Mouse (Mus musculus): ENCODE results near the gene Itpkb. TPM values are rescaled to one million over a fixed set of nuclear protein-coding genes. Genes with fewer than 3 reads are reported as not detected.

Gene Itpkb
- polyA plus RNA-seq, 1 experiment = 18.1 TPM

- Histone ChIP-seq H3K4me1 (ENCODE audit: control insufficient read depth, insufficient read depth, low read length) (peaks cover 3% of the 10 kb centered on the region; the same call in 1 of the 2 replicates), H3K27ac (ENCODE audit: control insufficient read depth, insufficient read depth, low read depth, low read length, poor library complexity) (no peak overlapping the region), H3K4me3 (replicated peaks; ENCODE audit: control insufficient read depth, low read depth, low read length) (no peak overlapping the region)
- WGBS = 32% methylated on average over 9 of the region's 9 CpGs
- TF ChIP-seq CTCF (IDR thresholded peaks at IDR 0.05; ENCODE audit: control insufficient read depth, insufficient read depth, low read length) (no peak), POLR2A (IDR thresholded peaks at IDR 0.05; ENCODE audit: borderline replicate concordance, control insufficient read depth, low read depth, low read length) (no peak)
These were observed 104.6 kb downstream of the Itpkb start for GRCm38 (mm10) chr1:180434925-180435324.

- 62% methylated on average over 4 of the region's 4 CpGs for WGBS
These were observed 109.2 kb downstream of the Itpkb start for GRCm38 (mm10) chr1:180439496-180439895.

GRCm38 (mm10) chr1:180444411-180444810 lies 114.1 kb downstream of the Itpkb start:
- TF ChIP-seq POLR2A (IDR thresholded peaks at IDR 0.05; ENCODE audit: borderline replicate concordance, control insufficient read depth, low read depth, low read length) (no peak), CTCF (IDR thresholded peaks at IDR 0.05; ENCODE audit: control insufficient read depth, insufficient read depth, low read length) (no peak)

More at GRCm38 (mm10) chr1:180439496-180439895, 109.2 kb downstream of the Itpkb start:
- TF ChIP-seq POLR2A (IDR thresholded peaks at IDR 0.05; ENCODE audit: borderline replicate concordance, control insufficient read depth, low read depth, low read length) (no peak), CTCF (IDR thresholded peaks at IDR 0.05; ENCODE audit: control insufficient read depth, insufficient read depth, low read length) (no peak)
- H3K4me1 ChIP-seq (ENCODE audit: control insufficient read depth, insufficient read depth, low read length) = no peaks in the 10 kb centered on the region
- H3K4me3 ChIP-seq (replicated peaks; ENCODE audit: control insufficient read depth, low read depth, low read length) = no peak overlapping the region
- no peak overlapping the region for H3K27ac ChIP-seq (ENCODE audit: control insufficient read depth, insufficient read depth, low read depth, low read length, poor library complexity)

GRCm38 (mm10) chr1:180449641-180450040 lies 119.4 kb downstream of the Itpkb start:
- WGBS = 34% methylated on average over 2 of the region's 2 CpGs
- TF ChIP-seq POLR2A (IDR thresholded peaks at IDR 0.05; ENCODE audit: borderline replicate concordance, control insufficient read depth, low read depth, low read length) (no peak), CTCF (IDR thresholded peaks at IDR 0.05; ENCODE audit: control insufficient read depth, insufficient read depth, low read length) (no peak)
- H3K4me1 ChIP-seq (ENCODE audit: control insufficient read depth, insufficient read depth, low read length) = no peaks in the 10 kb centered on the region
- no peak overlapping the region for H3K4me3 ChIP-seq (replicated peaks; ENCODE audit: control insufficient read depth, low read depth, low read length)
- no peak overlapping the region for H3K27ac ChIP-seq (ENCODE audit: control insufficient read depth, insufficient read depth, low read depth, low read length, poor library complexity)

More at GRCm38 (mm10) chr1:180444411-180444810, 114.1 kb downstream of the Itpkb start:
- Histone ChIP-seq H3K4me1 (ENCODE audit: control insufficient read depth, insufficient read depth, low read length) (no peaks in the 10 kb centered on the region), H3K4me3 (replicated peaks; ENCODE audit: control insufficient read depth, low read depth, low read length) (no peak overlapping the region), H3K27ac (ENCODE audit: control insufficient read depth, insufficient read depth, low read depth, low read length, poor library complexity) (no peak overlapping the region)
- 82% methylated on average over 3 of the region's 3 CpGs for WGBS

- Histone ChIP-seq H3K4me1 (ENCODE audit: control insufficient read depth, insufficient read depth, low read length) (no peaks in the 10 kb centered on the region), H3K4me3 (replicated peaks; ENCODE audit: control insufficient read depth, low read depth, low read length) (no peak overlapping the region), H3K27ac (ENCODE audit: control insufficient read depth, insufficient read depth, low read depth, low read length, poor library complexity) (no peak overlapping the region)
- WGBS = 58% methylated on average over 6 of the region's 6 CpGs
- no peak for TF ChIP-seq POLR2A (IDR thresholded peaks at IDR 0.05; ENCODE audit: borderline replicate concordance, control insufficient read depth, low read depth, low read length)
- no peak for TF ChIP-seq CTCF (IDR thresholded peaks at IDR 0.05; ENCODE audit: control insufficient read depth, insufficient read depth, low read length)
These were observed 128.0 kb downstream of the Itpkb start for GRCm38 (mm10) chr1:180458274-180458673.

GRCm38 (mm10) chr1:180458680-180459079 lies 128.4 kb downstream of the Itpkb start:
- WGBS = 90% methylated on average over 3 of the region's 3 CpGs
- Histone ChIP-seq H3K4me3 (replicated peaks; ENCODE audit: control insufficient read depth, low read depth, low read length) (no peak overlapping the region), H3K4me1 (ENCODE audit: control insufficient read depth, insufficient read depth, low read length) (no peaks in the 10 kb centered on the region), H3K27ac (ENCODE audit: control insufficient read depth, insufficient read depth, low read depth, low read length, poor library complexity) (no peak overlapping the region)
- TF ChIP-seq CTCF (IDR thresholded peaks at IDR 0.05; ENCODE audit: control insufficient read depth, insufficient read depth, low read length) (no peak), POLR2A (IDR thresholded peaks at IDR 0.05; ENCODE audit: borderline replicate concordance, control insufficient read depth, low read depth, low read length) (no peak)

GRCm38 (mm10) chr1:180460721-180461120 lies 130.4 kb downstream of the Itpkb start:
- Histone ChIP-seq H3K4me3 (replicated peaks; ENCODE audit: control insufficient read depth, low read depth, low read length) (no peak overlapping the region), H3K27ac (ENCODE audit: control insufficient read depth, insufficient read depth, low read depth, low read length, poor library complexity) (no peak overlapping the region), H3K4me1 (ENCODE audit: control insufficient read depth, insufficient read depth, low read length) (no peaks in the 10 kb centered on the region)
- 68% methylated on average over 5 of the region's 5 CpGs for WGBS
- TF ChIP-seq CTCF (IDR thresholded peaks at IDR 0.05; ENCODE audit: control insufficient read depth, insufficient read depth, low read length) (no peak), POLR2A (IDR thresholded peaks at IDR 0.05; ENCODE audit: borderline replicate concordance, control insufficient read depth, low read depth, low read length) (no peak)

GRCm38 (mm10) chr1:180462396-180462795 lies 132.1 kb downstream of the Itpkb start:
- WGBS = 88% methylated on average over 5 of the region's 5 CpGs
- no peak overlapping the region for H3K4me3 ChIP-seq (replicated peaks; ENCODE audit: control insufficient read depth, low read depth, low read length)
- TF ChIP-seq CTCF (IDR thresholded peaks at IDR 0.05; ENCODE audit: control insufficient read depth, insufficient read depth, low read length) (no peak), POLR2A (IDR thresholded peaks at IDR 0.05; ENCODE audit: borderline replicate concordance, control insufficient read depth, low read depth, low read length) (no peak)
- H3K4me1 ChIP-seq (ENCODE audit: control insufficient read depth, insufficient read depth, low read length) = no peaks in the 10 kb centered on the region
- H3K27ac ChIP-seq (ENCODE audit: control insufficient read depth, insufficient read depth, low read depth, low read length, poor library complexity) = no peak overlapping the region

- no peak for TF ChIP-seq POLR2A (IDR thresholded peaks at IDR 0.05; ENCODE audit: borderline replicate concordance, control insufficient read depth, low read depth, low read length)
- no peak for TF ChIP-seq CTCF (IDR thresholded peaks at IDR 0.05; ENCODE audit: control insufficient read depth, insufficient read depth, low read length)
- H3K27ac ChIP-seq (ENCODE audit: control insufficient read depth, insufficient read depth, low read depth, low read length, poor library complexity) = no peak overlapping the region
- no peak overlapping the region for H3K4me3 ChIP-seq (replicated peaks; ENCODE audit: control insufficient read depth, low read depth, low read length)
- no peaks in the 10 kb centered on the region for H3K4me1 ChIP-seq (ENCODE audit: control insufficient read depth, insufficient read depth, low read length)
- 59% methylated on average over 5 of the region's 5 CpGs for WGBS
These were observed 132.7 kb downstream of the Itpkb start for GRCm38 (mm10) chr1:180462983-180463475.
